Mouse (Mus musculus) embryonic facial prominence, embryonic 15.5 days (tissue): ENCODE results near the gene Casz1. TPM values are rescaled to one million over a fixed set of nuclear protein-coding genes. Genes with fewer than 3 reads are reported as not detected.
A peak's percentile ranks its signal among the peaks of the same experiment; 100 is the strongest.

Experiments
- ATAC-seq: fragments of 200-750 bp; cut with Nextera tagmentation; 2 replicates; pipeline ENCODE4 v1.8.0; 2017; ENCODE audit warnings: low read depth, moderate TSS enrichment; ENCODE audit not compliant: insufficient number of reproducible peaks, low FRiP score, low TSS enrichment
- H3K27ac ChIP-seq: fragments of 300-500 bp; sonication (generic); replicated peaks from 2 replicates; pipeline ENCODE4 v1.5.1; 2015; ENCODE audit warnings: mild to moderate bottlenecking, inconsistent platforms
- H3K27me3 ChIP-seq: fragments of 300-500 bp; sonication (generic); 2 replicates; pipeline ENCODE4 v1.6.1; 2015; ENCODE audit warnings: inconsistent platforms
- H3K36me3 ChIP-seq: fragments of 300-500 bp; sonication (generic); 2 replicates; pipeline ENCODE4 v1.6.1; 2015; ENCODE audit warnings: mild to moderate bottlenecking, inconsistent platforms
- H3K4me1 ChIP-seq: fragments of 300-500 bp; sonication (generic); 2 replicates; pipeline ENCODE4 v1.6.1; 2015; ENCODE audit warnings: inconsistent platforms
- H3K4me2 ChIP-seq: fragments of 300-500 bp; sonication (generic); replicated peaks from 2 replicates; pipeline ENCODE4 v1.6.1; 2015; ENCODE audit warnings: mild to moderate bottlenecking, inconsistent platforms
- H3K4me3 ChIP-seq: fragments of 300-500 bp; sonication (generic); replicated peaks from 2 replicates; pipeline ENCODE4 v1.5.1; 2015; ENCODE audit warnings: mild to moderate bottlenecking, inconsistent platforms
- H3K9ac ChIP-seq: fragments of 300-500 bp; sonication (generic); 2 replicates; pipeline ENCODE4 v1.6.1; 2015; ENCODE audit warnings: inconsistent platforms
- H3K9me3 ChIP-seq: fragments of 300-500 bp; sonication (generic); replicated peaks from 2 replicates; pipeline ENCODE4 v1.6.1; 2016; ENCODE audit warnings: inconsistent platforms
- WGBS: fragments of 180-500 bp; shearing (Covaris S2); methylation state at CpG from one replicate; pipeline ENCODE4 v1.1.7; 2015; 5-methylcytosine and 5-hydroxymethylcytosine counted together
- polyA plus RNA-seq: library from polyadenylated mRNA; unstranded; fragments of >200 nt; fragmentation: Nextera tagmentation; extraction: Ambion mirVana; gene quantifications from 2 replicates; pipeline ENCODE4 v1.2.1, GENCODE M21; 2015

The Casz1 gene
- polyA plus RNA-seq, 1 experiment from 2014 or later = 11.2 TPM

DNA sequence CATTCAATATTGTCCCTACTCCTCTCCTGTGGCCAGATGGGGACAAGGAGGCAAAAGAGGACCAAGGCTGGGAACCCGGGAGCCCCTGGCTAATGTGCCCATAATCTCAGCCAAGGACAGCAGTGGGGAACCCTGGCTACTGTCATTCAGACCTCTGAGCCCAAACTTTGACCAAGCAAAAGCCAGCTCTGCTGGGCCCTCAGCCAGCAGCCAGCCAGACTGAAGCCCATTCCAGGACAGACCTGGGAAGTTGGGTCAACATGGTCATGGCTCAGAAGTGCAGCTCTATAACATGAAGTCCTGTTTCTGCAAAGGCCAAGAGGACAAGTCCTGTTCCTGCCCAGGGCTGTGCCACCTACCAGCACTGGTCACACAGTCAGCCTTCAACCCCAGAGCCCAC lies 157.9 kb downstream of the Casz1 start:
- H3K27me3 ChIP-seq = peaks cover 10% of the 10 kb centered on the region
- WGBS = 96% methylated on average over 1 of the region's 1 CpGs
- H3K4me1 ChIP-seq = peaks cover 24% of the 10 kb centered on the region

DNA sequence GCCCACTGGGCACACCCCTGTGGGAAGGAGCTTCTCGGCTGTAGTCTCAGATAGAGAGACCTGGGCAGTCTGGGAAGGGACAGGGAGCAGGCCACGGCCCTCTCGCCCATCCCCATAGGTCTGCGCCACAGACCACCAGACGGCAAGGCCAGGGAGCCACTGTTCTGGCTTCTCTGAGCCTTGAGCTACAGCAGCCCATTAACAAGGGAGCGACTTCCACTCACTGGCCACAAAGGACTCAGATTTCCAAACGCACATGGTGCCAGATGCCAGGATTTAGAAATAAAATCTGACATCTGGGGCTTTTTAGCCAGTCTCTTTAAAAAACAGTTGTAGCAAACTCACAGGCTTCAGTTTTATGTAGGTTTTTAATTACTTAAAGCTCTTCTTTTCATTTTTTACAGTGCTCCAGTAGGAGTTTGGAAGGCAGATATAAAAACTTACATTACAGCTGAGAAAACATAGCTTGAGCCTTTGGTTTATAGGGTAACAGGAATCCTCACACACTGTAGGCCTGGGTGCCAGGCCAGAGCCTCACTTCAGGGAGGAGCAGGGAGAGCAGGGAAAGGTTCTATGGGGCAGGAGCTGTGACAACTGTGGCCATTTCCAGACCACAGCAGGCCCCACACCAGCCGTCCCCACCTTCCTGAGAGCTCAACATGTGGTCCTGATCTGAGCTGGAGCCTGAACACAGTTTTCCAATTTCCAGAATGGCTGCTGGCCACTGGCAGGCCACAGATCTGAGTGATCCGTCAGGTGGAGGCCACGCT lies 160.5 kb downstream of the Casz1 start:
- Histone ChIP-seq H3K27me3 (peaks cover 19% of the 10 kb centered on the region; the same call in 1 of the 2 replicates), H3K27ac (peak overlapping the region; percentile 17), H3K9me3 (no peaks in the 10 kb centered on the region), H3K4me3 (no peak overlapping the region), H3K36me3 (peaks cover 28% of the 10 kb centered on the region), H3K9ac (no peak overlapping the region), H3K4me1 (peaks cover 41% of the 10 kb centered on the region), H3K4me2 (no peak overlapping the region)
- ATAC-seq = 0 out of 2 replicates have a peak, but pooled peaks have one; percentile 5
- 38% methylated on average over 10 of the region's 10 CpGs for WGBS

More for the DNA sequence above, 157.9 kb downstream of the Casz1 start:
- H3K4me2 ChIP-seq = no peak overlapping the region
- no peaks in the 10 kb centered on the region for H3K9me3 ChIP-seq
- no peak overlapping the region for H3K27ac ChIP-seq
- H3K4me3 ChIP-seq = no peak overlapping the region
- ATAC-seq = no peak
- H3K9ac ChIP-seq = no peak overlapping the region
- peaks cover 31% of the 10 kb centered on the region for H3K36me3 ChIP-seq

DNA sequence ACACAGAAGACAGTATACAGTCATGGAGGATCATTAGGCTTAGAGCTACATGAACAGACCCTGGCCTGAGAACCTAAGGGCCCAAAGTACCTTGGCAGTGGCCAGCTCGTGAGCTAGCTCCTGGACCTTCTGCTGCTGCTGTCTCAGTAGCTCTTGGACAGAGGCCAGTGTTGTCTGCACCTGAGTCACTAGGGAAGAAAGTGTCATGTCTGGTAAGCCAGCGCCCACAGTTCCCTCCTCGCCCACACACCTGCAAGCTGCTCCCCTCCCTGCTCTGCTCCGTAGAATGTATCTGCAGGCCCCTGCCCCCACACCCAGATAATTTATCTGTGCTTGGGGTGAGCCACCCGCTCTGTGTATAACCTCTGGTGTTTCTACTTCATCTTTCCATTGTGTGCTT lies 161.9 kb downstream of the Casz1 start:
- Histone ChIP-seq H3K36me3 (peaks cover 15% of the 10 kb centered on the region), H3K9ac (no peak overlapping the region), H3K27me3 (peaks cover 19% of the 10 kb centered on the region; the same call in 1 of the 2 replicates), H3K4me2 (no peak overlapping the region), H3K9me3 (no peaks in the 10 kb centered on the region), H3K27ac (no peak overlapping the region), H3K4me1 (peaks cover 47% of the 10 kb centered on the region), H3K4me3 (no peak overlapping the region)
- ATAC-seq = no peak
- WGBS = 84% methylated on average over 5 of the region's 5 CpGs

DNA sequence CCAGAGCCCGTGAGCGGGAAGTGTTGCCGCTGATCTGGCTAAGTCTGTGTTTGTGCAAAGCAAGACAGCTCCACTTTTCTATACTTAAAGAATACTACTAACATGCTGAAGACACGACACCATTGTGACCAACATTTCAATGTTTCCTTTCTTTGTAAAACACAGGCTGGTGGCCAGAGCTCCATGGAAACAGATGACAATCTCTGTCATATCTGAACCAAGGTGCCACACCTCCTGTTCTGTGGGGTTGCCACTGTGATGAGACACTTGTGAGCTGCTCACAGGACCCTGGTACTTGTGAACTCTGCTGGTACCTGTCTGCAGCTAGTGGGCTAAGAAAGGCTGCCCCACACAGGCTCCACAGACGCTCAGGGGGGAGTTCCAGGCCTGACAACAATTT lies 164.6 kb downstream of the Casz1 start:
- WGBS = 63% methylated on average over 5 of the region's 5 CpGs
- peaks cover 59% of the 10 kb centered on the region for H3K4me1 ChIP-seq
- no peak overlapping the region for H3K9ac ChIP-seq
- 0 out of 2 replicates have a peak, but pooled peaks cover 14% of the 10 kb centered on the region for H3K27me3 ChIP-seq
- no peak overlapping the region for H3K4me2 ChIP-seq
- no peak for ATAC-seq
- H3K27ac ChIP-seq = no peak overlapping the region
- H3K9me3 ChIP-seq = no peaks in the 10 kb centered on the region
- H3K4me3 ChIP-seq = no peak overlapping the region
- H3K36me3 ChIP-seq = no peaks in the 10 kb centered on the region

DNA sequence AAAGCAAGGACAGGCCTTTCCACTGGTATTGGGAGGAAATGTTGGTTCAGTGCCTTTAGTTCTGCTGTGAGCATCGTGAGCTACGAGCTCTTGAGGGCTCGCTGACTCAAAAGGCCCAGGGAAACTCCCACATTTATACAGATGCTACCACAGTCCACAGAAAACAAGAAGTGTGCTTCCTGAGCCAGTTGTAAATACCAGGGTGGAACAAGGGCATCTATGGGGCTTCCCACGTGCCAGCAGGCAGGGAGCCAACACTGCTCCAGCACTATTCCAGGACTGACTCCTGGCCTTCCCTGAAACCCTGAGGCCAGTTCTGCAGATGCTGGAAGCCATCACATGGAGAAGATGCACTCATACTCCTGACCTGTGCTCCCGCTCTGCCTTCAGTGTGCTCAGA lies 165.4 kb downstream of the Casz1 start:
- Histone ChIP-seq H3K9me3 (no peaks in the 10 kb centered on the region), H3K36me3 (no peaks in the 10 kb centered on the region), H3K4me3 (no peak overlapping the region), H3K4me1 (peaks cover 52% of the 10 kb centered on the region), H3K27ac (no peak overlapping the region), H3K27me3 (0 out of 2 replicates have a peak, but pooled peaks cover 14% of the 10 kb centered on the region), H3K4me2 (no peak overlapping the region), H3K9ac (no peak overlapping the region)
- ATAC-seq = no peak
- WGBS = 56% methylated on average over 5 of the region's 5 CpGs

DNA sequence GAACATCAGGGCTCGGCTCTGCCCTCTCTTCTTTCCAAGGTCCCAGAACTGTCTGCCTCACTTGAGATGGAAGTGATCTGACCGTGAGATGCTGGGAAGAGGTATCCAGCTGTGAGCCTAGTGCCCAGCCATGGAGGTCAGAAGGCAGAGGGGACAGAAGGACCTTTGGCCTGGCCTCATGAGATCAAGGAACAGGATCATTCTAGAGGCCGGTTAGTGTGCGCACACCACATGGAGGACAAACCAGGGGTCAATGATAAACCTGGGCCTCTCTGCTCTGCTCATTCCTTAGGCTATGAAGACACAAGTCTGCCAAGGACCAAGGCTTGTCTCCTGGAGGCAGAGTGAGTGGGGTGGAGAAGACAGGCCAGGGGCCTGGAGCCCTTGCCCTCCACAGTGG lies 166.5 kb downstream of the Casz1 start:
- Histone ChIP-seq H3K27me3 (0 out of 2 replicates have a peak, but pooled peaks cover 14% of the 10 kb centered on the region), H3K9ac (no peak overlapping the region), H3K36me3 (no peaks in the 10 kb centered on the region), H3K9me3 (no peaks in the 10 kb centered on the region), H3K4me3 (no peak overlapping the region), H3K4me1 (peaks cover 42% of the 10 kb centered on the region), H3K4me2 (no peak overlapping the region), H3K27ac (no peak overlapping the region)
- 85% methylated on average over 4 of the region's 4 CpGs for WGBS
- ATAC-seq = no peak

DNA sequence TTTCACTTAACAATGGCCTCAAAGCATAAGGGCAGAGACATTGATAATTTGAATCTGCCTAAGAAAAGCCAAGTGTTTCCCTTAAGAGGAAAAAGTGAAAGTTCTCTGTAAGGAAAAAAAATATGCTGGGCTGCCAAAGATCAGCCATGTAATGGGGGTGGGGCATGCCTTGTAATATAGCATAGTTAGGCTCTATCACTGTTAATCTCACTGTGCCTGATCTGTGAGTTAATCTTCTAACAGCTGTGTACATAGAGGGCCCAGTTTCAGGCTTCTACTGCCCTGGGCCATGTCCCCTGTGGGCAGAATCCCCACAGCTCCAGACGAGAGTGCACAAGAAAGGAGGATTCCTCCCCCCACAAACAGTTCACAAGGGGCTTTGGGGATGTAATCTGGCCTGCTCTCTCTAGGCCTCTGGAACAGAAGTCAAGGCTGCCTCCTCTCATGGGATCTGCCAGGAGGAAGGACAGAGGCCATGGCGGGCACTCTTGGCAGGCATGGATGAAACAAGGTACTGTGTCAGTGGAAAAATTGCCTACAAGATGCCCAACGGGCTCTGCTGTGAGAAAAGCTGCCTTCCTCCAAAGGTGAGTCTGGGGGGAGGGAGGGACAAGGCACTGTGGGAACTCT lies 167.5 kb downstream of the Casz1 start:
- Histone ChIP-seq H3K9me3 (no peaks in the 10 kb centered on the region), H3K27me3 (0 out of 2 replicates have a peak, but pooled peaks cover 11% of the 10 kb centered on the region), H3K27ac (no peak overlapping the region), H3K4me3 (no peak overlapping the region), H3K4me2 (no peak overlapping the region), H3K4me1 (peaks cover 36% of the 10 kb centered on the region), H3K9ac (no peak overlapping the region), H3K36me3 (no peaks in the 10 kb centered on the region)
- ATAC-seq = no peak; the same call in 1 of the 2 replicates
- 46% methylated on average over 3 of the region's 3 CpGs for WGBS

DNA sequence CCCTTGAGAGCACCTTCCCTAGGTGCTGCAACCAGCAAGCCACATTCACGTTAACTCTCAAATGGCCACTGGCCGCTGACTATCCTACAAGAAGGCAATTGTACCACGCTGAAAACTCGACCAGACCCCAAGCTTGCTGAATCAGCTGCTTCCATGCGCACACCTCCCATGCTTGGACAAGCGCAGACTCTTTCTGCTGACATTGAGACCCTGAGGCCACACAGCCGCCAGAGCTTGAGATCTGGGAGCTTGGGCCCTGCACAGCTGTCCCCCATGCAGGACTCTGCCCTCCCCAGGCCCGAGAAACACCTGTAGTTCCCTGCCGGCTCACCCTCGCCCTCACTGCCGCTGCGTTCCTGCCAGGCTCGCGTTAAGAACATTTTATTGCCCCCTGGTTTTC lies 168.5 kb downstream of the Casz1 start:
- Histone ChIP-seq H3K4me2 (no peak overlapping the region), H3K9me3 (no peaks in the 10 kb centered on the region), H3K4me3 (no peak overlapping the region), H3K4me1 (peaks cover 32% of the 10 kb centered on the region), H3K27me3 (0 out of 2 replicates have a peak, but pooled peaks cover 9% of the 10 kb centered on the region), H3K27ac (no peak overlapping the region), H3K9ac (no peak overlapping the region), H3K36me3 (no peaks in the 10 kb centered on the region)
- WGBS = 70% methylated on average over 14 of the region's 14 CpGs
- ATAC-seq = no peak

DNA sequence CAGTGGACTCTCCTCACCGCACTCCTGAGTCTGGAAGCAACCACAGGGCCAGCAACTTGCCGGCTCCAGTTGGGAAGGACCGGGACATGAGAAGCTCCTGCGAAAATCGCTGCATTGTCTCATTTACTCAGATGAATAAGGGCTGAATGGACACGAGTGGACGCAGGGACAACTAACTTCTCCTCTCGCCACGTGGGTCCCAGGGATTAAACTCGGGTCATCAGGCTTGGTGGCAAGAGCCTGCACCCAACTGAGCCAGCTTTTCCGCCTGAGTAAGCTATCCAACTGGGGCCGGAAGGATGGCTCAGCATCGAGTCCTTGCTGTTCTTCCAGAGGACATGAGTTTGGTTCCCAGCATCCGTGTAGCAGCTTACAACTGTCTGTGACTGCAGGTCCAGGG lies 169.2 kb downstream of the Casz1 start:
- H3K9ac ChIP-seq = no peak overlapping the region
- H3K9me3 ChIP-seq = no peaks in the 10 kb centered on the region
- ATAC-seq = no peak
- H3K27me3 ChIP-seq = 0 out of 2 replicates have a peak, but pooled peaks cover 2% of the 10 kb centered on the region
- H3K4me3 ChIP-seq = no peak overlapping the region
- 79% methylated on average over 14 of the region's 14 CpGs for WGBS
- no peaks in the 10 kb centered on the region for H3K36me3 ChIP-seq
- H3K27ac ChIP-seq = no peak overlapping the region
- H3K4me2 ChIP-seq = no peak overlapping the region
- peaks cover 33% of the 10 kb centered on the region for H3K4me1 ChIP-seq

DNA sequence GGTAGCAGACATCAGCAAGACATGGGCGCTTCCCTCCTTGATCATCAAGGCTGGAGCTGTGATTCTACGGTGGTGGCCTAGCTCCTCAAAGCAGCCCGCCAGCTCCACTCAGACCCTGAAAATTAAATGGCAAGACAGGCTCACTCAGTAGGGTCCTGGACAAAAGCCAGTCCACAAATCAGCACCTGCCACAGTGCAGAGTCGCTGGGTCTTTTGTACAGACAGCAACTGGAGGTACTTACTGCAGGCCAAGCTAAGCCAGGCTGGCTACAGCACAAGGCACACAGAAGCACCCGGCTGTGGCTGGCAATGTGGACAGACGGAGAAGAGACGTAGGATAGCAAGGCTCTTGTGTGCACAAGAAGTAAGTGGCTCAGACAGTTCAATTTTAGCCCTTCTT lies 170.6 kb downstream of the Casz1 start:
- H3K4me2 ChIP-seq = no peak overlapping the region
- H3K9me3 ChIP-seq = no peaks in the 10 kb centered on the region
- no peak overlapping the region for H3K4me3 ChIP-seq
- WGBS = 68% methylated on average over 7 of the region's 7 CpGs
- no peak overlapping the region for H3K9ac ChIP-seq
- no peaks in the 10 kb centered on the region for H3K27me3 ChIP-seq
- H3K36me3 ChIP-seq = no peaks in the 10 kb centered on the region
- no peak overlapping the region for H3K27ac ChIP-seq
- ATAC-seq = 0 out of 2 replicates have a peak, but pooled peaks have one; percentile 27
- H3K4me1 ChIP-seq = peaks cover 35% of the 10 kb centered on the region

DNA sequence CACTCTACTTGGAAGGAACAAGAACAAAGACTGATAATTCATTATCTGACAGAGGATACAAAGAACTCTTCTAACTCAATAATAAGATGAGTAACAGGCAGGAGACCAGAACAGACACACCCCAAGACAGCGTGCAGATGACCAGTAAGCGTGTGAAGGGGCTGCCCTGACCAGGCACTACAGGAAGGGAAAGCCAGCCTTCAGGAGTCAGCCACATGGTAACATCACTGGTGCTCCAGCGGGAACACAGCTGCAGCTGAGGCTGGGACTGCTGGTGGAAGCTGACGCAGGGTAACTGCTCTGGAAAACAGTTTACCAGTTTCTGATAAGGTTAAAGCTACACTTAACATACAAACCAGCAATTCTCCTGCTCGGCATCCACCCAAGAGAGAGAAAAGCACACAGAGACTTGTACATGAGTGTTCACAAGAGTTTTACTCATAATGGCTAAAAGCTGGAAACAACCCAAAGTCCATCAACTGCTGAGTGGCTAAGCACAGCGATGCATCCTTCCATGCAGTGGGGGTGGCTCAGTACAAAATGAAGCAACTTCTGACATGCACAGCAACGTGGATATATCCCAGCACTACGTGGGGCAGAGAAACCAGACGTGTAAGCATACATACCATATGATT lies 174.1 kb downstream of the Casz1 start:
- 47% methylated on average over 9 of the region's 9 CpGs for WGBS
- no peak for ATAC-seq
- H3K36me3 ChIP-seq = peaks cover 1% of the 10 kb centered on the region; the same call in 1 of the 2 replicates
- H3K9ac ChIP-seq = no peak overlapping the region
- no peaks in the 10 kb centered on the region for H3K27me3 ChIP-seq
- no peak overlapping the region for H3K4me3 ChIP-seq
- H3K27ac ChIP-seq = peak overlapping the region; percentile 17; the same call in 1 of the 2 replicates
- no peaks in the 10 kb centered on the region for H3K9me3 ChIP-seq
- H3K4me1 ChIP-seq = peaks cover 28% of the 10 kb centered on the region
- H3K4me2 ChIP-seq = no peak overlapping the region
